Mouse (Mus musculus): Measurements from ENCODE around the gene Sh2d6. TPM values are rescaled to one million over a fixed set of nuclear protein-coding genes. Genes with fewer than 3 reads are reported as not detected.

Sh2d6 gene
- polyA plus RNA-seq, 1 experiment from 2014 or later: 0.49 TPM

- Histone ChIP-seq H3K27ac (replicated peaks) (peak overlapping the region; percentile 94; the same call in 1 of the 2 replicates), H3K27me3 (no peaks in the 10 kb centered on the region)
- WGBS: 80% methylated on average over 10 of the region's 10 CpGs
Observed at GRCm38 (mm10) chr6:72550503-72551100, 29.1 kb upstream of the Sh2d6 start.

DNA sequence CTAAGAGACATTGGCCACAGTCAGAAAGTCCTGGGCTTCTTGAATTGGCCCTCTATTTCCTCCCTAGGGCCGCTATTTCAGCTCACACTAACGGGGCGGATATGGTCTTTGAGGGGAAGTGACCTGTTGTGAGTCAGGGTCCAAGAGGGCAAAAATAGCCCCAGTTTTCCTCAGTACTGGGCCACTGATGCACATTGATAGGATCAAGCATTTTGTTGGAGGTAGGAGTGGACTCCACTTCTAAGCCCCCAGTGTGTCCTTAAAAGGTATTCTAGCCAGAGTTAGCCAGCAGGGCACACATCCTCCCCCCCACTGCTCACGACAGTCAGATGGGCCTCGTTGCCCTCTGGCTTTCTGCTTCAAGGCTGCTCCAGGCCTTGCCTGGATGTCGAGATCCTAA lies 28.5 kb upstream of the Sh2d6 start:
- H3K4me3 ChIP-seq (replicated peaks): no peak overlapping the region
- no peak for ATAC-seq (ENCODE audit: insufficient number of reproducible peaks, low FRiP score, low TSS enrichment, low read depth)
- 53% methylated on average over 6 of the region's 6 CpGs for WGBS
- 0 out of 2 replicates have a peak overlapping the region, but pooled peaks have one; percentile 79 for H3K27ac ChIP-seq (replicated peaks)
- no peak overlapping the region for H3K9ac ChIP-seq
- H3K36me3 ChIP-seq: no peaks in the 10 kb centered on the region
- peaks cover 52% of the 10 kb centered on the region for H3K4me1 ChIP-seq
- H3K27me3 ChIP-seq: no peaks in the 10 kb centered on the region
- H3K9me3 ChIP-seq (replicated peaks): no peaks in the 10 kb centered on the region
- H3K4me2 ChIP-seq (replicated peaks): peak overlapping the region; percentile 25

More at GRCm38 (mm10) chr6:72550503-72551100, 29.1 kb upstream of the Sh2d6 start:
- Histone ChIP-seq H3K4me3 (replicated peaks) (no peak overlapping the region), H3K4me1 (peaks cover 48% of the 10 kb centered on the region), H3K36me3 (no peaks in the 10 kb centered on the region), H3K9me3 (replicated peaks) (no peaks in the 10 kb centered on the region), H3K4me2 (replicated peaks) (peak overlapping the region; percentile 25; the same call in 1 of the 2 replicates), H3K9ac (no peak overlapping the region)
- no peak for ATAC-seq (ENCODE audit: insufficient number of reproducible peaks, low FRiP score, low TSS enrichment, low read depth)

GRCm38 (mm10) chr6:72549041-72549580 lies 27.6 kb upstream of the Sh2d6 start:
- Histone ChIP-seq H3K4me2 (replicated peaks) (peak overlapping the region; percentile 25), H3K36me3 (no peaks in the 10 kb centered on the region), H3K4me1 (peaks cover 60% of the 10 kb centered on the region), H3K27me3 (no peaks in the 10 kb centered on the region), H3K9ac (0 out of 2 replicates have a peak overlapping the region, but pooled peaks have one; percentile 6), H3K27ac (replicated peaks) (peak overlapping the region; percentile 79), H3K9me3 (replicated peaks) (no peaks in the 10 kb centered on the region), H3K4me3 (replicated peaks) (peak overlapping the region; percentile 13; the same call in 1 of the 2 replicates)
- 46% methylated on average over 9 of the region's 9 CpGs for WGBS
- ATAC-seq (ENCODE audit: insufficient number of reproducible peaks, low FRiP score, low TSS enrichment, low read depth): no peak

DNA sequence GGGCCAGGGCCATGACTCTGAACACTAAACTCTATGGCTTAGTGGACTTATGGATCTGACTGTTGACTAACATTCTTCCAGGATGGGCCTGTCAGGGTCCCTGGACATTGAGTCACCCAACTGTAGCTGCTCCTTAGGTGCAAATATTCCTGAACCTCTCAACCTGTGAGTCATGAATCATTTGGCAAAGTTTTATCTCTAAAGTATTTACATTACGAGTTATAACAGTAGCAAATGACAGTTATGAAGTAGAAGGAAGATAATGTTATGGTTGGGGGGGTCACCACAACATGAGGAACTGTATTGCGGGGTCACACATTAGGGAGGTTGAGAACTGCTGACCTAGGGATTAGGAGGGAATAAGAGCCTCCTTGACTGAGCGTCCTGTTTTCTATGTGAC lies 26.4 kb upstream of the Sh2d6 start:
- no peaks in the 10 kb centered on the region for H3K36me3 ChIP-seq
- no peak overlapping the region for H3K4me2 ChIP-seq (replicated peaks)
- no peak for ATAC-seq (ENCODE audit: insufficient number of reproducible peaks, low FRiP score, low TSS enrichment, low read depth)
- H3K9ac ChIP-seq: no peak overlapping the region
- 90% methylated on average over 3 of the region's 3 CpGs for WGBS
- H3K27ac ChIP-seq (replicated peaks): no peak overlapping the region
- H3K4me3 ChIP-seq (replicated peaks): no peak overlapping the region
- peaks cover 57% of the 10 kb centered on the region for H3K4me1 ChIP-seq
- H3K9me3 ChIP-seq (replicated peaks): no peaks in the 10 kb centered on the region
- H3K27me3 ChIP-seq: no peaks in the 10 kb centered on the region

- H3K4me3 ChIP-seq (replicated peaks): no peak overlapping the region
- H3K27ac ChIP-seq (replicated peaks): no peak overlapping the region
- H3K4me2 ChIP-seq (replicated peaks): no peak overlapping the region
- H3K4me1 ChIP-seq: peaks cover 51% of the 10 kb centered on the region
- H3K9ac ChIP-seq: no peak overlapping the region
- no peaks in the 10 kb centered on the region for H3K27me3 ChIP-seq
- 95% methylated on average over 2 of the region's 2 CpGs for WGBS
- no peaks in the 10 kb centered on the region for H3K36me3 ChIP-seq
- ATAC-seq (ENCODE audit: insufficient number of reproducible peaks, low FRiP score, low TSS enrichment, low read depth): no peak
- H3K9me3 ChIP-seq (replicated peaks): no peaks in the 10 kb centered on the region
Observed at GRCm38 (mm10) chr6:72547121-72547520, 25.6 kb upstream of the Sh2d6 start.

DNA sequence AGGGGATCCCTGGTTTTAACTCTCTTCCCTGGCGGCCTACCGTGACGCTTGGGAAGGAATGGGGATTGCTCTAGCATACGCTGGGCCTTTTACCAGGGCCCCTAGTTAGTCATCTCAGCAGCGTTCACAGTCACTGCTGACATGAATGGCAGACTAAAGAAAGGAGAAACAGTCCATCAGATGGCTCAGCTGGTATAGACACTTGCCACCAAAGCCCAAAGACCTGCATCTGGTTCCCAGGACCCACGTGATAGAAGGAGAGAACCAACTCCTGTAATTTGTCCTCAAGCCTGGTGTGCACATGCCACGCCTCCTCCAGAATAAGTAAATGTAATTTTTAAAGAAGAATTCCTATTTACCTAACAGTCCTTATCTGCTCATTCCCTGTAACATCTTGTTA lies 23.9 kb upstream of the Sh2d6 start:
- Histone ChIP-seq H3K9ac (no peak overlapping the region), H3K4me1 (peaks cover 34% of the 10 kb centered on the region), H3K36me3 (no peaks in the 10 kb centered on the region), H3K27me3 (no peaks in the 10 kb centered on the region), H3K4me2 (replicated peaks) (no peak overlapping the region; the same call in 1 of the 2 replicates), H3K27ac (replicated peaks) (no peak overlapping the region), H3K9me3 (replicated peaks) (no peaks in the 10 kb centered on the region), H3K4me3 (replicated peaks) (no peak overlapping the region)
- WGBS: 47% methylated on average over 7 of the region's 7 CpGs
- ATAC-seq (ENCODE audit: insufficient number of reproducible peaks, low FRiP score, low TSS enrichment, low read depth): no peak

GRCm38 (mm10) chr6:72544283-72544987 lies 22.9 kb upstream of the Sh2d6 start, which contains the start of gene Capg:
Gene Capg, plus strand, starts transcription at chr6:72544391.
- H3K4me2 ChIP-seq (replicated peaks): peak within 1 kb of the TSS; percentile 46
- H3K4me3 ChIP-seq (replicated peaks): peak within 1 kb of the TSS; percentile 36
- WGBS: 6% methylated on average over 23 of the region's 23 CpGs
- H3K27ac ChIP-seq (replicated peaks): peak within 1 kb of the TSS; percentile 76
- peak within 1 kb of the TSS; percentile 27 for H3K9ac ChIP-seq
- H3K9me3 ChIP-seq (replicated peaks): no peaks in the 10 kb centered on the region
- no peaks in the 10 kb centered on the region for H3K27me3 ChIP-seq
- H3K36me3 ChIP-seq: no peaks in the 10 kb centered on the region
- peak; percentile 50; the same call in 1 of the 2 replicates for ATAC-seq (ENCODE audit: insufficient number of reproducible peaks, low FRiP score, low TSS enrichment, low read depth)
- peaks cover 27% of the 10 kb centered on the region for H3K4me1 ChIP-seq

DNA sequence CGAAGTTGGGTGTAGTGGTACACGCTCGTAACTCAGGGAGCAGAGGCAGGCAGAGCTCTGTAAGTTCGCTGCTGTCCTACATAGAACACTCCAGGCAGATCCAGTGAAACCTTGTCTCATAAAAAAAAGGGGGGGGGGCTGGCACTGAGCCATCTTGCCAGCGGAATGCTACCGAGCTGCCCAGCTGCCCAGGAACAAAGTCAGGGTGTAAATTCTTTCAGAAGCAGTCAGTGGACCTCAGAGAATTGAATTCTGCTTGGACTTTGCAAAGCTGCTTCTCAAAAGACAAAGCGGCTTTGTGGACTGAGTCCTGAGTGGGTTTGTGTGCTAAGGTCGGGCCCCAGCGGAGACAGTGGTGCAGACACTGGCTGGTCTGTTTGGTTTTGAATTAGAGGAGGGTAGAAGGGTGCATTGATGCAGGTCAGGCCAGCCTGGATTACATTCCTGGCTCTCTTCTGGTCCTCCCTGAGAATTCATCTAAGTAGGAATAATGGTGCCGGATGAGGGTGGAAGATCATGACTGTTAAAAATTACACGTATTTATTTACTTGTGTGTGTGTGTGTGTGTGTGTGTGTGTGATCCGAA lies 21.9 kb upstream of the Sh2d6 start:
- peaks cover 24% of the 10 kb centered on the region for H3K4me1 ChIP-seq
- no peak overlapping the region for H3K9ac ChIP-seq
- WGBS: 75% methylated on average over 12 of the region's 12 CpGs
- H3K9me3 ChIP-seq (replicated peaks): no peaks in the 10 kb centered on the region
- no peak overlapping the region for H3K4me3 ChIP-seq (replicated peaks)
- H3K27ac ChIP-seq (replicated peaks): no peak overlapping the region
- H3K36me3 ChIP-seq: no peaks in the 10 kb centered on the region
- H3K4me2 ChIP-seq (replicated peaks): no peak overlapping the region
- H3K27me3 ChIP-seq: no peaks in the 10 kb centered on the region
- ATAC-seq (ENCODE audit: insufficient number of reproducible peaks, low FRiP score, low TSS enrichment, low read depth): no peak

- Histone ChIP-seq H3K27ac (replicated peaks) (peak overlapping the region; percentile 63), H3K9me3 (replicated peaks) (no peaks in the 10 kb centered on the region), H3K4me1 (peaks cover 26% of the 10 kb centered on the region), H3K9ac (peak overlapping the region; percentile 26), H3K4me2 (replicated peaks) (peak overlapping the region; percentile 71), H3K27me3 (no peaks in the 10 kb centered on the region), H3K36me3 (no peaks in the 10 kb centered on the region), H3K4me3 (replicated peaks) (peak overlapping the region; percentile 54)
- 5% methylated on average over 16 of the region's 16 CpGs for WGBS
- peak; percentile 89 for ATAC-seq (ENCODE audit: insufficient number of reproducible peaks, low FRiP score, low TSS enrichment, low read depth)
Observed at GRCm38 (mm10) chr6:72538562-72539031, 17.1 kb upstream of the Sh2d6 start.

DNA sequence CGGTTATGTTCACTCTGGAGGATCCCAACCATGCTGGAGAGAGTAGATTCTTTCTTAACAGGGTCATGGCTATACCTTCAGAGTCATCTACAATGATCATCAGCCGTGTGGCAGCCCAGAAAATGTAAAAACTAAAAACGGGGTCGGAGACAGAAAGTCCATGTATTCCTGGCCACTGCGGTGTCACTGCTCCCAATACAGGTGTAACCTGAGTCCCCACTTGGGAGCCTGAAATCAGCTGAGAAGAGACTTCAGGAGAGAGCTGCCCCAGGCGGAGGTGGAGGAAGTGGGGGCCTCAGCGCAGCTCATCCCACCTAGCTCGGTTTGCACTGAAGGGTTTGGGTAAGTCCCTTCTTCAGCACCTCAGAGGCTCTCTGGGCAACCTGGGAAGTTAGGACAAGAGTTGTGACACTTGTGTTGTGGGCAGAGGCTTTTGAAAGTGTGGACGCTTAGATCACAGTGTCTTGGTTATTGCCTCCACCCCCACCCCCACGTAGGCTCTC lies 16.5 kb upstream of the Sh2d6 start:
- peak overlapping the region; percentile 63 for H3K27ac ChIP-seq (replicated peaks)

DNA sequence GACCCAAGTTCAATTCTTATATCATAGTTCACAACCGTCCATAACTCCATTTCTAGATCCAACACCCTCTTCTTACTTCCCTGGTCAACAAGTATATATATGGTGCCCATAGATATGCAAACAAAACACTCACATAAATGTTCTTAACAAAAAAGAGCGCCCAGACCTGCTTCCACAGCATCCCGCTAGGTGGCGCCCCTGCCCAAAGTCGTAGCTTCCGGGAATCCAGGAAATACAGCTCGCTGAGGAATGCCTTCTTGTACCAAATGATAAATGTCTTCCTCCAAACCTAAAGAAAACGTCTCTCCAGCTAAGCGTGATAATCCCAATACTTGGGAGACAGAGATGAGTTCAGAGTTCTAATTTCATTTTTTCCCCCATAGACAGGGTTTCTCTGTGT lies 13.7 kb upstream of the Sh2d6 start:
- H3K4me2 ChIP-seq (replicated peaks): peak overlapping the region; percentile 35
- H3K9ac ChIP-seq: no peak overlapping the region
- H3K4me1 ChIP-seq: peaks cover 34% of the 10 kb centered on the region
- H3K9me3 ChIP-seq (replicated peaks): no peaks in the 10 kb centered on the region
- no peak overlapping the region for H3K27ac ChIP-seq (replicated peaks)
- no peak for ATAC-seq (ENCODE audit: insufficient number of reproducible peaks, low FRiP score, low TSS enrichment, low read depth)
- H3K4me3 ChIP-seq (replicated peaks): no peak overlapping the region
- WGBS: 2% methylated on average over 9 of the region's 9 CpGs
- no peaks in the 10 kb centered on the region for H3K27me3 ChIP-seq
- no peaks in the 10 kb centered on the region for H3K36me3 ChIP-seq

More for the DNA sequence above, 16.5 kb upstream of the Sh2d6 start:
- H3K4me1 ChIP-seq: peaks cover 26% of the 10 kb centered on the region
- no peaks in the 10 kb centered on the region for H3K9me3 ChIP-seq (replicated peaks)
- no peak for ATAC-seq (ENCODE audit: insufficient number of reproducible peaks, low FRiP score, low TSS enrichment, low read depth)
- H3K36me3 ChIP-seq: no peaks in the 10 kb centered on the region
- H3K27me3 ChIP-seq: no peaks in the 10 kb centered on the region
- WGBS: 36% methylated on average over 10 of the region's 10 CpGs
- peak overlapping the region; percentile 71 for H3K4me2 ChIP-seq (replicated peaks)
- H3K9ac ChIP-seq: peak overlapping the region; percentile 26
- peak overlapping the region; percentile 54 for H3K4me3 ChIP-seq (replicated peaks)

All from embryonic facial prominence, embryonic 15.5 days (tissue).